Mouse (Mus musculus): ENCODE measurements around the gene Nmrk1. TPM values are rescaled to one million over a fixed set of nuclear protein-coding genes. Genes with fewer than 3 reads are reported as not detected.
A peak's percentile ranks its signal among the peaks of the same experiment; 100 is the strongest.

The Nmrk1 gene
- polyA plus RNA-seq, 1 experiment from 2014 or later = 9.0 TPM

DNA sequence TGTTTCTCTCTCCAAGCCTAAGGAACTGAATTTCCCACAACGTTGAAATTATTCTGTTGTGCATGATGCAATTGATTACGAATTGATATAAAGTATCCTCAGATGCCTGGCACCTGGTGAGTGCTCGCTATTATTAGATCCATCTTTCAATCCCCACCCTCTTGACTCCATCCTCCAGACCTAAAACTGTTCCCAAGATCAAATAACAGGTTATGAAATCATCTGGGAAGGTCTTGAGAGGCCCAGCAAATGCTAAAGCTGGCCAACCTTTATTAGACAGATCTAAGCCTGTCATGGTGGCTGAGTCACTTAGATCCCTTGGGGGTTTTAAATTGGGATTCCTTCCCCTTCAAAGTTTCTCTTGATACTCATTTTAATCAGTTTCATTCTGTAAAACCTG is 28.7 kb downstream of the Nmrk1 start:
- WGBS = 80% methylated on average over 3 of the region's 3 CpGs
- Histone ChIP-seq H3K4me1 (replicated peaks) (no peaks in the 10 kb centered on the region), H3K4me2 (replicated peaks) (no peak overlapping the region), H3K4me3 (replicated peaks) (no peak overlapping the region), H3K27me3 (replicated peaks) (no peaks in the 10 kb centered on the region), H3K27ac (no peak overlapping the region), H3K9me3 (no peaks in the 10 kb centered on the region), H3K36me3 (no peaks in the 10 kb centered on the region), H3K9ac (no peak overlapping the region)
- no peak for ATAC-seq

DNA sequence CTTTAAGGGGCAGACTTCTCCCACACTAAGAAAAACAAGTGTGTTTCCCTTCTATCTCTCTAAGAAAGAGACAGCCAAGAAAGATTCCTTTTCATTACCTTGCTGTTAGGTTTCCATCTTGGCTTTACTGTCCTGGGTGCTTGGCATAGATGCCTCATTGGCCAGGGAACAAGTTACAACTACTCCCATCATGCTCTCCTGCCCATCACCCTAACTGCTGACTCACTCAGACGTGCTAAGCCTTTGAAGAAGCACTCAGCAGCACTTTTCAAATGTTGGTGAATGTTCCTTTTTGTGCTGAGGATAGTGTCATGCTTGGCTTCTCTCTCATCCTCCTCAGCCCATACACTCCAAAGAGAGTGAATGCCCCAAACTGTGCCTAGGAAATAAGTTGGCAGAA is 29.9 kb downstream of the Nmrk1 start:
- H3K27ac ChIP-seq = no peak overlapping the region
- no peaks in the 10 kb centered on the region for H3K9me3 ChIP-seq
- no peak for ATAC-seq
- H3K9ac ChIP-seq = no peak overlapping the region
- no peaks in the 10 kb centered on the region for H3K27me3 ChIP-seq (replicated peaks)
- no peaks in the 10 kb centered on the region for H3K36me3 ChIP-seq
- H3K4me2 ChIP-seq (replicated peaks) = no peak overlapping the region
- no peaks in the 10 kb centered on the region for H3K4me1 ChIP-seq (replicated peaks)
- H3K4me3 ChIP-seq (replicated peaks) = no peak overlapping the region
- WGBS = 43% methylated on average over 1 of the region's 1 CpGs

DNA sequence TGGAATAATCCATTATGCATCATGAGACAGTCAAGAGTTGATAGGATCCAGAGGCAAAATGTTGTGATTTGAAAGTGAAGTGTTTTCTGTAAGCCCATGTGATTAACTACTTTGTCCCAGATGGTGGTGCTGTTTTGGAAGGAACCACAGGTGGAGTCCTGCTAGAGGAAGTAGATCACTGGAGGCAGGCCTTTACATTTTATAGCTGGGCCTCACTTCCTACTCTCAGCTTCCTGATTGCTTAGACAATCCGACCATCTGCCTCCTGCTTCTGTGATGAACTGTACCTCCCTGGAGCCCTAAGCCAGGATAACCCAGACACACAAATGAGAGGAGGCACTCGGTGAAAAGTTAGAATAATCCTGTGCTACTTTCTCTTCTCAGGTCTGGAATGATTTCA is 32.2 kb downstream of the Nmrk1 start:
- Histone ChIP-seq H3K36me3 (no peaks in the 10 kb centered on the region), H3K4me1 (replicated peaks) (no peaks in the 10 kb centered on the region), H3K4me2 (replicated peaks) (no peak overlapping the region), H3K9ac (no peak overlapping the region), H3K27me3 (replicated peaks) (no peaks in the 10 kb centered on the region), H3K27ac (no peak overlapping the region), H3K9me3 (no peaks in the 10 kb centered on the region), H3K4me3 (replicated peaks) (no peak overlapping the region)
- whole genome bisulfite sequencing = 54% methylated on average over 2 of the region's 2 CpGs
- no peak for ATAC-seq

DNA sequence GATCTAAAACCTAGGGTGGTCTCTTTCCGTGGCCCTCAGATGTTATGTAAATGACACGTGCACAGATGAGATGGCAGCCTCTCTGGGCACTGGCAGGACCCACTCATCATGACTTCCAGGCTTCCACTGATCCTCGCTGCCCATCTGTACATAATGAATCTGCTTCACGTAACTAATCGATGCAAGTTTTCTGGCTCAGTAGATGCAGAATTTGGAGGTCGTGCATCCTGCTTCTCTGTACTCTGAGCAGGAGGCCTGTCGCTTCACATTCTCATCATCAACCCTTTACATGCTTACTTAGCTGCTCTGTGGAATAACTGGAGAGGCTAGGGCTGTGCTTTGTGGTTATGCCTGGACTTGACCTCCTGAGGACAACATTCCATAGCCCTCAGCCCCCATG is 35.2 kb downstream of the Nmrk1 start:
- H3K4me1 ChIP-seq (replicated peaks) = 0 out of 2 replicates have a peak, but pooled peaks cover 6% of the 10 kb centered on the region
- no peaks in the 10 kb centered on the region for H3K9me3 ChIP-seq
- H3K27me3 ChIP-seq (replicated peaks) = no peaks in the 10 kb centered on the region
- H3K27ac ChIP-seq = no peak overlapping the region
- no peak overlapping the region for H3K4me3 ChIP-seq (replicated peaks)
- ATAC-seq = no peak
- H3K4me2 ChIP-seq (replicated peaks) = no peak overlapping the region
- 90% methylated on average over 7 of the region's 7 CpGs for WGBS
- no peak overlapping the region for H3K9ac ChIP-seq
- H3K36me3 ChIP-seq = no peaks in the 10 kb centered on the region

DNA sequence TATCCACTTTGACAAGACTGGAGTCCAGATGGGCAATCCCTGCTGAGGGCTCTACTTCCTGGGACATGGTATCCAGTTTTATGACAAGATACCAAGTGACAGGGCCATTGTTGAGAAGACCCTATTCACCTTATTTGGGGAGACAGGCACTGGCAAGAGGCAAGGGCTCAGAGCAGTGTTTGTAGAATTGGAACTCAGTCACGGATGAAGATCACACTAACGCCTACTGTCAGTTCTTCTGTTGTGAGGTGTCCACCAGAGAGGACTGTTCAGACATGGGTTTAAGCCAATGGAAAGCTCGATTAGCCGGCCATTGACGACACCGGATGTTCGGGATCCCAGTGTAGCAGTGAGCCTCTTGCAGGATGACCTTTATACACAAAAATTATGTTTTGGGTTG is 37.8 kb downstream of the Nmrk1 start:
- Histone ChIP-seq H3K9me3 (no peaks in the 10 kb centered on the region), H3K4me2 (replicated peaks) (no peak overlapping the region), H3K9ac (no peak overlapping the region), H3K4me1 (replicated peaks) (peaks cover 20% of the 10 kb centered on the region; the same call in 1 of the 2 replicates), H3K27ac (no peak overlapping the region), H3K4me3 (replicated peaks) (no peak overlapping the region), H3K36me3 (no peaks in the 10 kb centered on the region), H3K27me3 (replicated peaks) (no peaks in the 10 kb centered on the region)
- no peak for ATAC-seq
- WGBS = 89% methylated on average over 7 of the region's 7 CpGs

DNA sequence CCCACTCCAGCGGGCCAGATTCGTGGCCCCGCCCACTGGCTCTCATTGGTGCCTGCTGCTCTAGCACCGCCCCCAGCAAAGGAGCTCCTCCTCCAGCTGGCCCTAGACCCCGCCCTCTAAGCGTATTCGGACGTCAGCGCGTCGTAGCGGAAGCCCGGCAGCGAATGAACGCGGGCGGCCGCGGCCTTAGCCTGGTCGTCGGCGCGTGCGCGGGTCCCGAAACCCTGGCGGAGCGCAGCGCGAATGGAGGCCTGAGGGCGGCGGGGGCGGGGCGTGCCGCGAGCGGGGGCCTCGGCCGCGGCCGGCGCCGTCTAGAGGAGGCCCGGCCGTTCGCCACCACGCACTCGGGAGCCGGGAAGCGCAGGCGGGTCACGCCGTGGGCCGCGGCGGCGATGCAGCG is 38.9 kb downstream of the Nmrk1 start, which contains the start of gene Carnmt1:
TSS of gene Carnmt1 (plus strand) at position 157 of the 400 bp plus-strand sequence.
- peak within 1 kb of the TSS; percentile 86 for H3K9ac ChIP-seq
- H3K4me2 ChIP-seq (replicated peaks) = peak within 1 kb of the TSS; percentile 69
- ATAC-seq = peak; percentile 98
- peaks cover 20% of the 10 kb centered on the region; the same call in 1 of the 2 replicates for H3K4me1 ChIP-seq (replicated peaks)
- peak within 1 kb of the TSS; percentile 88 for H3K27ac ChIP-seq
- under 1% methylated on average over 43 of the region's 58 CpGs for WGBS
- H3K4me3 ChIP-seq (replicated peaks) = peak within 1 kb of the TSS; percentile 78
- H3K27me3 ChIP-seq (replicated peaks) = no peaks in the 10 kb centered on the region
- no peaks in the 10 kb centered on the region for H3K36me3 ChIP-seq
- no peaks in the 10 kb centered on the region for H3K9me3 ChIP-seq

DNA sequence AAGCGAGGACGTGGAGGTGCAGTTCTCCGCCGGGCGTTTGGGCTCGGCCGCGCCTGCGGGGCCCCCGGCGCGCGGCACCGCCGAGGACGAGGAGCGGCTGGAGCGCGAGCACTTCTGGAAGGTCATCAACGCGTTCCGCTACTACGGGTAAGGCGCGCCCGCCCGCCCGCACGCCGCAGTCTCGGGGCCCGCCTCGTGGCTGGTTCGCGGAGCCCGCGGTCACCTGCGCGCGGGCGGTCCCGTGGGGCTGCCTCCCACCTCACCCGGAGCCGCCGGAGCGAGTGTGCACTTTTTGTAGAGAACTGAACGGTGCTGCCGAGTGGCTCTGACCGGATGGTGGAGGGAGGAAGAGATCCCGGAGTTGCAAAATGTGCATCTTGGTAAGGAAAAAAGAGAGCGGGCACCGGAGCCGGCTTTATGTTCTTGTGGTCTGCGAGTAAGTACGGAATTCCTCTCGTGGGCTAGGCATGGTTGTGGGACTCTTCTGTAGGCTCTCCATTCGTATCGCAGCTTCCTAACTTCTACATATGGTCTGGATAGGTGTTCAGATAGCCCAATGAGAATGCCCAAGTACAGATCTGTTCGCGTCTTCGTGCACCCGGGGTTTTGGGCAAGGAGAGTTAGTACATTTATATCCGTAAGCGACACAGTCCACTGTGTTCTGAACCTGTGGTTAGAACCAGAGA is 39.4 kb downstream of the Nmrk1 start:
- under 1% methylated on average over 47 of the region's 64 CpGs for WGBS
- Histone ChIP-seq H3K27me3 (replicated peaks) (no peaks in the 10 kb centered on the region), H3K9me3 (no peaks in the 10 kb centered on the region), H3K27ac (peak overlapping the region; percentile 88), H3K9ac (peak overlapping the region; percentile 86), H3K4me3 (replicated peaks) (peak overlapping the region; percentile 78), H3K4me1 (replicated peaks) (peaks cover 20% of the 10 kb centered on the region; the same call in 1 of the 2 replicates), H3K4me2 (replicated peaks) (peak overlapping the region; percentile 69), H3K36me3 (no peaks in the 10 kb centered on the region)
- ATAC-seq = peak; percentile 83

DNA sequence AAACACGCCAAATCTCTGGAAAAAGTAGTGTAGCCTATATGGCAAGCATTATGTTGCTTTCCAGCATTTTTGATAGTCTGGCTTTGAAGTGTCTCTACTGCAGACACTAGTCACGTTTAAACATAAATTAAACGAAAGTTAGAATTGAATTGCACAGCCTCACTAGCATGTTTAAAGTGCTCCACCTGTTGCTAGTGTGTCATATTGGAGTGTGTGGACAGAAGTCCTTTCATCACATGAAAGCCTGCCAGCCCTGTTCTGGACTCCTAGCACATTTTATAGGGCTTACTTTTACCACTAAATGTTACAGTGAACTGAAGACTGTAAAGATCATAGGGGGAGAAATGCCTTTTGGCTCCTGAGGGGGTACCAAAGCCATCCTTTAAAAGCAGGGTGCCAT is 40.7 kb downstream of the Nmrk1 start:
- no peak overlapping the region for H3K9ac ChIP-seq
- no peak overlapping the region for H3K27ac ChIP-seq
- H3K4me1 ChIP-seq (replicated peaks) = peaks cover 20% of the 10 kb centered on the region; the same call in 1 of the 2 replicates
- 0 out of 2 replicates have a peak overlapping the region, but pooled peaks have one; percentile 78 for H3K4me3 ChIP-seq (replicated peaks)
- WGBS = 52% methylated on average over 3 of the region's 3 CpGs
- H3K27me3 ChIP-seq (replicated peaks) = no peaks in the 10 kb centered on the region
- H3K9me3 ChIP-seq = no peaks in the 10 kb centered on the region
- ATAC-seq = no peak
- H3K36me3 ChIP-seq = no peaks in the 10 kb centered on the region
- peak overlapping the region; percentile 69 for H3K4me2 ChIP-seq (replicated peaks)

DNA sequence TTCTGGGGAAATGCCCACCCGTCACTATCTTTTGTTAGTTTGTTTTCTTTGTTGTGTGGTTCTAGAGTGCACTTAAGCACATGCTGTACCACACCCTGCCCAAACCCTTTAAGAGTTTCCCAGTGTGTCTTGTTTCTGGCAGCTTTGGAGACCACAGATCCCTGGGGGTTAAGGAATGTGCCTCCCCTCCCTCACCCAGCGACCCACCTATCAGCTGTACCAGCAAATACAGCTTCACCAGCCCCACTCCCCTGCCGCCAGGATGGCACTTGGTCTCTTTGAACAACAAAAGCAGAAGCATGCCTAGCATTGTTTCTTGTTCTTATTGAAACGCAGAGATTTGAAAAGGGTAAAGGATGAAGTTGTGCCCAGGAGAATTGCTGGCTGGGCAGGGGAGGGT is 41.4 kb downstream of the Nmrk1 start:
- peak overlapping the region; percentile 69; the same call in 1 of the 2 replicates for H3K4me2 ChIP-seq (replicated peaks)
- 51% methylated on average over 4 of the region's 4 CpGs for WGBS
- H3K4me3 ChIP-seq (replicated peaks) = no peak overlapping the region
- no peak overlapping the region for H3K27ac ChIP-seq
- peaks cover 20% of the 10 kb centered on the region; the same call in 1 of the 2 replicates for H3K4me1 ChIP-seq (replicated peaks)
- H3K9ac ChIP-seq = no peak overlapping the region
- no peak for ATAC-seq
- H3K9me3 ChIP-seq = no peaks in the 10 kb centered on the region
- H3K27me3 ChIP-seq (replicated peaks) = no peaks in the 10 kb centered on the region
- no peaks in the 10 kb centered on the region for H3K36me3 ChIP-seq

DNA sequence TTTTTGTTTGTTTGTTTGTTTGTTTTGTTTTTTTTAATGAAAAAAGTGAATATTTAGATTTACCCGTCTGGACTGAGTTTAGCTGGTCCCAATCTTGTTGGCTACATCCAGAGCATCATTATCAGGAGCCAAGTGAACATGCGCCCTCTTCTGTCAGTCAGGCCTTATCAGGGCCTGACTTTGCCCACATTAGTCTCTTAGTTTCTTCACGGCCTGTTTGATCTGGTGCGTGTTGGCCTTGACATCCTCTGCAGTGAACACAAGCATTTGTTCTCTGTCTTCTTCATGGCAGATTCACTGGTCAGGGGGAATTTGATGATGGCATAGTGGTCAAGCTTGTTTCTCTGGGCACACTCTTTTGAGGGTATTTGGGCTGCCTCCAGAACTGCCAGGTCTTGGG is 50.4 kb downstream of the Nmrk1 start:
- no peak for ATAC-seq
- Histone ChIP-seq H3K27ac (no peak overlapping the region), H3K27me3 (replicated peaks) (no peaks in the 10 kb centered on the region), H3K4me1 (replicated peaks) (no peaks in the 10 kb centered on the region), H3K9ac (no peak overlapping the region), H3K9me3 (no peaks in the 10 kb centered on the region), H3K4me2 (replicated peaks) (no peak overlapping the region), H3K4me3 (replicated peaks) (no peak overlapping the region), H3K36me3 (peaks cover 4% of the 10 kb centered on the region; the same call in 1 of the 2 replicates)
- 61% methylated on average over 4 of the region's 4 CpGs for WGBS

DNA sequence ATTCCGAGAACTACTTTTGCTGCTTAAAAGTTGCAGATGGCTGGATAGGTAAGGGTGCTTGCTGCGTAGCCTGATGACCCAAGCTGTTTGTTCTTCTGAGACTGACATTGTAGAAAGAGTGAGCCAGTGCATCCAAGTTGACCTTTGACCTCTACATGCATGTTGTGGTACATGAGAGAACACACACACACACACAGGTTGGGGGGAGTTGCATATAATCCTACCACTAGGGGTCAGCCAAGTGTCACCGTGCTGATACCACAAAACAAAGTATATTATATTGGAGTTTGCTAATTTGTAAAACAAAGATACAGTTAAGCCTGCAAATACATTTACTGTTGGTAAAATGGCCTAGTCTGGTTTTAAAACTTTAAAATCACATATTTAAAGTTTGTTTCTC is 55.8 kb downstream of the Nmrk1 start:
- Histone ChIP-seq H3K9me3 (no peaks in the 10 kb centered on the region), H3K27ac (no peak overlapping the region), H3K4me2 (replicated peaks) (no peak overlapping the region), H3K9ac (no peak overlapping the region), H3K36me3 (0 out of 2 replicates have a peak, but pooled peaks cover 3% of the 10 kb centered on the region), H3K4me3 (replicated peaks) (no peak overlapping the region), H3K4me1 (replicated peaks) (no peaks in the 10 kb centered on the region), H3K27me3 (replicated peaks) (no peaks in the 10 kb centered on the region)
- 72% methylated on average over 3 of the region's 3 CpGs for WGBS
- ATAC-seq = peak; percentile 49; the same call in 1 of the 2 replicates

DNA sequence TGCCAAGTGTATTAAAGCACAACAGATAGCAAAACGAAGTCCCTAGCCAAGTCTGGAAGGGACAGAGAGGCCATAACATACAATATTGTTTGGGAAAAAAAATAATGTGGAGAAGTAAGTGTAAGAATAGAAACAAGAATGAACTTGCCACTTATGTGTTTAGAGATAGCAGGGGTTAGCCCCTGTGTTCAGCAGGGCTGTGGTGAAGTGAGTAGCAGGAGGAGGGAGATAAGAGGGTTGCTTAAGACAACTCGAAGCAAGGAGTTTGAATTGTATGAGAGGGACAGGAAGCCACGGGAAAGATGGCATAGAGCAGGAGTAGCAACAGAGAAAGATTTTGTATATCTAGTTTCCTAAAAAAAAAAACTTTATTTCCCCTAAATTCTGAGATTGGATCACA is 60.4 kb downstream of the Nmrk1 start:
- Histone ChIP-seq H3K4me3 (replicated peaks) (no peak overlapping the region), H3K4me1 (replicated peaks) (no peaks in the 10 kb centered on the region), H3K4me2 (replicated peaks) (no peak overlapping the region), H3K9ac (no peak overlapping the region), H3K9me3 (no peaks in the 10 kb centered on the region), H3K27ac (no peak overlapping the region), H3K27me3 (replicated peaks) (no peaks in the 10 kb centered on the region), H3K36me3 (0 out of 2 replicates have a peak, but pooled peaks cover 3% of the 10 kb centered on the region)
- 82% methylated on average over 3 of the region's 3 CpGs for WGBS
- peak; percentile 56; the same call in 1 of the 2 replicates for ATAC-seq

DNA sequence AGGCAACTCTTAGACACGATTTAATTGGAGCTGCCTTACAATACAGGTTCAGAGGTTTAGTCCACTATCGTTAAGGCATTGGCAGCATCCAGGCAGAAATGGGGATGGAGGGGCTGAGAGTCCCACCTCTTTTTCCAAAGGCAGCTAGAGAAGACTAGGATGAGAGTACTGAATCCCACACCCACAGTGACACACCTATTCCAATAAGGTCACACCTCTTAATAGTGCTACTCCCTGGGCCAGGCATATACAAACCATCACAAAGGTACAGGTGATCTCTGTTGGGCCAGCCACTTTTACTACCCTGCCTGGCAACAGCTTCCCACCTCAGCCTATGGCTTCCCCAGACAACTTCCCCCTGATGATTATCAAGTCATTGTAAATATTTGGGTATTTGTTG is 61.0 kb downstream of the Nmrk1 start:
- WGBS = 92% methylated on average over 2 of the region's 2 CpGs
- Histone ChIP-seq H3K4me2 (replicated peaks) (no peak overlapping the region), H3K27ac (no peak overlapping the region), H3K4me3 (replicated peaks) (no peak overlapping the region), H3K9me3 (no peaks in the 10 kb centered on the region), H3K9ac (no peak overlapping the region), H3K27me3 (replicated peaks) (no peaks in the 10 kb centered on the region), H3K4me1 (replicated peaks) (no peaks in the 10 kb centered on the region), H3K36me3 (0 out of 2 replicates have a peak, but pooled peaks cover 3% of the 10 kb centered on the region)
- ATAC-seq = no peak
